13 mouse cellular contexts compared by ENCODE assay signal in the genomic region with DNA sequence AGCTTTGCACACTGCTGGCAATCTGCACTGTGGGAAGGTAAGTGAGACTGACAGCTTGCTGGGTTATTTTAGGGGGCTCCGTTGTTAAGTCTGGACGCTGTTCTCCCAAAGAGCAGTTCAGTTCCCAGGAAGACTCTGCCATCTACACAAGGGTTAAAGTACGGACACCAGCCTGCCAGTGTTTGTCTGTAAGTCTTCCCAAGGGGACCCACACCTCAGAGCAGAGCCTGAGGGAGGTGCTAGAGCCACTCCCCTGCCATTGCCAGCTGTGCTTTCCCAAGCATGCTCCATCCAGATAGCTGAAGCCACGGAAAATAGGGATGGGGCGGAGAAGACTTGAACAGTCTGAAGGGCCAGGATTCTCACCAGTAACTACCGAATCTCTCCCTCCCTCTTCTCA. TPM values are rescaled to one million over a fixed set of nuclear protein-coding genes. Genes with fewer than 3 reads are reported as not detected.
A peak's percentile ranks its signal among the peaks of the same experiment; 100 is the strongest.
DNase-seq lines count a peak whose midpoint lies in the region; ATAC-seq and TF ChIP-seq lines count a peak whose summit lies in the region.
"Had no signal": no experiment of that assay in that cellular context is flagged by ENCODE, and none has a peak within 500 bp of the region (broad histone marks: within the 10 kb centered on the region; RNA-seq: fewer than 3 reads in every experiment).

No protein-coding gene starts in this region.

- H3K4me1 ChIP-seq in forebrain, embryonic 15.5 days, result peaks cover 49% of the 10 kb centered on the region
- H3K4me1 ChIP-seq in forebrain, embryonic 10.5 days, result peaks cover 26% of the 10 kb centered on the region
- H3K4me1 ChIP-seq in lung, postnatal 0 days (ENCODE audit: insufficient read depth, low read depth, low read length), result 0 out of 2 replicates have a peak, but pooled peaks cover 4% of the 10 kb centered on the region
- peaks cover 36% of the 10 kb centered on the region for H3K4me1 ChIP-seq in hindbrain, embryonic 12.5 days
- H3K4me1 ChIP-seq in neural tube, embryonic 14.5 days (ENCODE audit: control insufficient read depth, insufficient read depth, low read length), result peaks cover 51% of the 10 kb centered on the region

- no peak for DNase-seq in forebrain, embryonic 10.5 days (ENCODE audit: extremely low spot score, low spot score)
- DNase-seq in lung, postnatal 0 days (ENCODE audit: low spot score), result no peak
- no peak for DNase-seq in lung, postnatal 4 days
- no peak for DNase-seq in spleen, postnatal 14 days (ENCODE audit: low spot score in 2 of 2)
- no peak for DNase-seq in embryo, embryonic 10 days (ENCODE audit: low spot score)
- DNase-seq: lung, embryonic 14.5 days had no signal

- no peak overlapping the region for H3K27ac ChIP-seq in forebrain, embryonic 15.5 days (replicated peaks)
- no peak overlapping the region for H3K27ac ChIP-seq in forebrain, embryonic 10.5 days
- H3K27ac ChIP-seq in lung, postnatal 0 days (ENCODE audit: low read length), result no peak overlapping the region
- H3K27ac ChIP-seq in hindbrain, embryonic 12.5 days, result peak overlapping the region; percentile 26; the same call in 1 of the 2 replicates
- no peak overlapping the region for H3K27ac ChIP-seq in neural tube, embryonic 14.5 days (ENCODE audit: low read depth, low read length)
- H3K27ac ChIP-seq: embryonic facial prominence, embryonic 12.5 days; limb, embryonic 15.5 days had no signal

- 0 out of 2 replicates have a peak overlapping the region, but pooled peaks have one; percentile 22 for H3K9ac ChIP-seq in forebrain, embryonic 15.5 days (replicated peaks)
- no peak overlapping the region for H3K9ac ChIP-seq in lung, postnatal 0 days (replicated peaks; ENCODE audit: low read depth)
- no peak overlapping the region for H3K9ac ChIP-seq in hindbrain, embryonic 12.5 days
- H3K9ac ChIP-seq in neural tube, embryonic 14.5 days (replicated peaks; ENCODE audit: low read depth, low read length), result no peak overlapping the region
- H3K9ac ChIP-seq: embryonic facial prominence, embryonic 12.5 days; limb, embryonic 15.5 days; lung, embryonic 14.5 days had no signal

- TF ChIP-seq EP300 in lung, postnatal 0 days (IDR thresholded peaks at IDR 0.05), result no peak

- peak overlapping the region; percentile 13; the same call in 1 of the 2 replicates for H3K4me2 ChIP-seq in forebrain, embryonic 15.5 days (replicated peaks)
- H3K4me2 ChIP-seq in lung, postnatal 0 days (replicated peaks; ENCODE audit: low read depth, low read length), result 0 out of 2 replicates have a peak overlapping the region, but pooled peaks have one; percentile 6
- peak overlapping the region; percentile 89 for H3K4me2 ChIP-seq in hindbrain, embryonic 12.5 days (replicated peaks)
- peak overlapping the region; percentile 88 for H3K4me2 ChIP-seq in neural tube, embryonic 14.5 days (ENCODE audit: low read depth, low read length)
- H3K4me2 ChIP-seq: embryonic facial prominence, embryonic 12.5 days; limb, embryonic 15.5 days; lung, embryonic 14.5 days had no signal

- H3K9me3 ChIP-seq in forebrain, embryonic 15.5 days, result no peaks in the 10 kb centered on the region
- H3K9me3 ChIP-seq in forebrain, embryonic 10.5 days, result no peaks in the 10 kb centered on the region
- no peaks in the 10 kb centered on the region for H3K9me3 ChIP-seq in lung, postnatal 0 days (ENCODE audit: low read length)
- H3K9me3 ChIP-seq in hindbrain, embryonic 12.5 days (replicated peaks), result no peaks in the 10 kb centered on the region
- H3K9me3 ChIP-seq in neural tube, embryonic 14.5 days (ENCODE audit: control insufficient read depth, low read length), result no peaks in the 10 kb centered on the region
- H3K9me3 ChIP-seq: embryonic facial prominence, embryonic 12.5 days; limb, embryonic 15.5 days; megakaryocyte, embryonic 14.5 days had no signal

- H3K36me3 ChIP-seq in forebrain, embryonic 15.5 days, result no peaks in the 10 kb centered on the region
- no peaks in the 10 kb centered on the region for H3K36me3 ChIP-seq in forebrain, embryonic 10.5 days (replicated peaks)
- H3K36me3 ChIP-seq in lung, postnatal 0 days (ENCODE audit: insufficient read depth, low read length), result no peaks in the 10 kb centered on the region
- no peaks in the 10 kb centered on the region for H3K36me3 ChIP-seq in hindbrain, embryonic 12.5 days
- H3K36me3 ChIP-seq in neural tube, embryonic 14.5 days (ENCODE audit: control insufficient read depth, insufficient read depth, low read length), result no peaks in the 10 kb centered on the region
- H3K36me3 ChIP-seq: embryonic facial prominence, embryonic 12.5 days; limb, embryonic 15.5 days had no signal

- no peaks in the 10 kb centered on the region; the same call in 1 of the 2 replicates for H3K27me3 ChIP-seq in forebrain, embryonic 15.5 days
- H3K27me3 ChIP-seq in forebrain, embryonic 10.5 days (ENCODE audit: poor library complexity, severe bottlenecking), result peaks cover 41% of the 10 kb centered on the region
- peaks cover 16% of the 10 kb centered on the region for H3K27me3 ChIP-seq in lung, postnatal 0 days (replicated peaks; ENCODE audit: insufficient read depth, low read length)
- H3K27me3 ChIP-seq in hindbrain, embryonic 12.5 days, result peaks cover 21% of the 10 kb centered on the region
- no peaks in the 10 kb centered on the region for H3K27me3 ChIP-seq in neural tube, embryonic 14.5 days (ENCODE audit: control insufficient read depth, insufficient read depth, low read length)

- no peak for ATAC-seq in forebrain, embryonic 15.5 days (replicated peaks)
- ATAC-seq in lung, postnatal 0 days, result no peak
- no peak for ATAC-seq in hindbrain, embryonic 12.5 days (ENCODE audit: low FRiP score)
- no peak for ATAC-seq in neural tube, embryonic 14.5 days (ENCODE audit: low read depth)
- ATAC-seq: intestine, postnatal 0 days had no signal

- no peak overlapping the region for H3K4me3 ChIP-seq in forebrain, embryonic 15.5 days
- no peak overlapping the region for H3K4me3 ChIP-seq in forebrain, embryonic 10.5 days
- H3K4me3 ChIP-seq in lung, postnatal 0 days (ENCODE audit: low read depth, low read length), result no peak overlapping the region
- H3K4me3 ChIP-seq in hindbrain, embryonic 12.5 days, result no peak overlapping the region
- 0 out of 2 replicates have a peak overlapping the region, but pooled peaks have one; percentile 8 for H3K4me3 ChIP-seq in neural tube, embryonic 14.5 days (ENCODE audit: low read depth, low read length)
- H3K4me3 ChIP-seq: embryonic facial prominence, embryonic 12.5 days; limb, embryonic 15.5 days; megakaryocyte, embryonic 14.5 days had no signal

- no peak for TF ChIP-seq CTCF in lung, postnatal 0 days (IDR thresholded peaks at IDR 0.05)

- 63% methylated on average over 6 of the region's 6 CpGs for WGBS in forebrain, embryonic 15.5 days
- WGBS in forebrain, embryonic 10.5 days, result 62% methylated on average over 6 of the region's 6 CpGs
- WGBS in lung, postnatal 0 days, result 60% methylated on average over 6 of the region's 6 CpGs
- WGBS in hindbrain, embryonic 12.5 days, result 55% methylated on average over 6 of the region's 6 CpGs
- 33% methylated on average over 6 of the region's 6 CpGs for WGBS in neural tube, embryonic 14.5 days

RNA-seq across cellular contexts. Expression of a gene that starts 8.6 kb away (rescaled TPM):
- polyA plus RNA-seq in forebrain, embryonic 15.5 days (2015; fragmentation: Nextera tagmentation; extraction: Ambion mirVana), result 9.9 and 10.0 TPM in 2 replicates
- 1.9 and 2.5 TPM in 2 replicates for polyA plus RNA-seq in forebrain, embryonic 10.5 days (2016; fragmentation: Nextera tagmentation; extraction: Ambion mirVana)
- polyA plus RNA-seq in lung, postnatal 0 days (2015; fragmentation: Nextera tagmentation; extraction: Ambion mirVana), result 5.0 and 5.6 TPM in 2 replicates
- 5.9 and 6.4 TPM in 2 replicates for polyA plus RNA-seq in hindbrain, embryonic 12.5 days (2016; fragmentation: Nextera tagmentation; extraction: Ambion mirVana)
- polyA plus RNA-seq in neural tube, embryonic 14.5 days (2014; fragmentation: Nextera tagmentation; extraction: Ambion mirVana), result 15.4 and 17.1 TPM in 2 replicates

Comparison
In these comparisons a context has a peak if more than half of its experiments do, and no peak if none do; other contexts are left out.
1. H3K4me2 ChIP-seq: peak in every context shown above with its lines; median percentile 89 in hindbrain, embryonic 12.5 days; 88 in neural tube, embryonic 14.5 days; 13 in forebrain, embryonic 15.5 days; 6 in lung, postnatal 0 days.